Mouse (Mus musculus) bone marrow macrophage, adult 2 months (primary cell): ENCODE results near the gene Zfp335.

Source experiments
- CTCF ChIP-seq: IDR thresholded peaks from 2 replicates; pipeline ENCODE4 v1.5.1; 2012; ENCODE audit warnings: low read depth, mild to moderate bottlenecking, low read length, moderate library complexity
- POLR2A ChIP-seq: IDR thresholded peaks from 2 replicates; pipeline ENCODE4 v1.6.1; 2012; ENCODE audit warnings: mild to moderate bottlenecking, low read depth, low read length, borderline replicate concordance

DNA sequence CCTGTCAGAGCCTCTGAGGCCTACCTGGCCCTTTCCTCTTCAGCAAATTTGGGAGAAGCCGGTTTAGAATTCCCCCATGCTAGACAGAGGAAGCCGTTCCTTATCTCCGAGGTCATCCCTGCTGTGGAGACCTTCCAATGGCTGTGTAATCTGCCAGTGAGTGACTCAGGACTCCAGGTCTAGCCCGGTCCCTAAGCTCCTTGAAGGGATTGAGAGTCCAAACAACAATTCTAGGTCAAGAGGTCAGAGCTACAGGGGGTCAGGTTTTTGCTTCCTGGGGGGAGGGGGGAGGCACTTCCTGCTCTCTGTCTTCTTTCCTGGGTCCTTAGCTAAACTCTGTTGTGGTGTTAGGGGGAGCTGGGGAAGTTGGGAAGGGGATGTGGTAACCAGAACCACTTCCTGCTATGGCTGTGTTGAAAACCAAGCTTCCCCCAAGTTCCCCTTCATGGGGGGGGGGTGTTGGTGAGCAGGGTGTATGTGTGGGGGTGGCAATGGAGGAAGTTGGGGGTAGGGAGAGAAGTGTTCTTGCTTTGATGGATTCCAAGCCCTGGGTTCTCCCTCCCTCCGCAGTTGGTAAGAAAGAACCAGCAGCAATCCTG, 31.2 kb upstream of the Zfp335 start:
- no peak for TF ChIP-seq POLR2A
- TF ChIP-seq CTCF: no peak
